Mouse (Mus musculus) right cerebral cortex, postnatal 25 days (tissue): ENCODE measurements around the gene Parl.
A peak's percentile ranks its signal among the peaks of the same experiment; 100 is the strongest.

ENCODE experiments used
- DNase-seq: peaks from one replicate; pipeline ENCODE4 v3.0.0; 2022

Gene Parl

GRCm38 (mm10) chr16:20301770-20302649, at the start of gene Parl:
Gene Parl, minus strand, starts transcription at chr16:20302387.
- peak; percentile 76 for DNase-seq

- no peak for DNase-seq
These were observed 43.3 kb upstream of the Parl start for GRCm38 (mm10) chr16:20345464-20345863.

GRCm38 (mm10) chr16:20338616-20339015, 36.4 kb upstream of the Parl start:
- DNase-seq, result peak; percentile 66

GRCm38 (mm10) chr16:20334918-20335317, 32.7 kb upstream of the Parl start:
- DNase-seq, result no peak

GRCm38 (mm10) chr16:20328306-20328705, 26.1 kb upstream of the Parl start:
- no peak for DNase-seq

GRCm38 (mm10) chr16:20325286-20325685, 23.1 kb upstream of the Parl start, which contains the start of gene Cyp2ab1:
Gene Cyp2ab1, minus strand, starts transcription at chr16:20325404.
- no peak for DNase-seq

- DNase-seq, result no peak
These were observed 21.7 kb upstream of the Parl start for GRCm38 (mm10) chr16:20323907-20324306.

- DNase-seq, result no peak
These were observed 20.1 kb upstream of the Parl start for GRCm38 (mm10) chr16:20322274-20322673.

- DNase-seq, result no peak
These were observed 14.6 kb upstream of the Parl start for GRCm38 (mm10) chr16:20316770-20317169.

GRCm38 (mm10) chr16:20315266-20315665, 13.1 kb upstream of the Parl start:
- no peak for DNase-seq

GRCm38 (mm10) chr16:20312272-20312671, 10.1 kb upstream of the Parl start:
- no peak for DNase-seq

- DNase-seq, result no peak
These were observed 2.1 kb downstream of the Parl start for GRCm38 (mm10) chr16:20300076-20300475.

GRCm38 (mm10) chr16:20280238-20280637, 21.9 kb downstream of the Parl start:
- DNase-seq, result no peak

- DNase-seq, result no peak
These were observed 22.8 kb downstream of the Parl start for GRCm38 (mm10) chr16:20279395-20279794.

- no peak for DNase-seq
These were observed 29.2 kb downstream of the Parl start for GRCm38 (mm10) chr16:20272994-20273393.

GRCm38 (mm10) chr16:20271339-20271738, 30.8 kb downstream of the Parl start:
- no peak for DNase-seq

- DNase-seq, result no peak
These were observed 37.1 kb downstream of the Parl start for GRCm38 (mm10) chr16:20265089-20265488.

- DNase-seq, result no peak
These were observed 44.3 kb downstream of the Parl start for GRCm38 (mm10) chr16:20257926-20258325.

- no peak for DNase-seq
These were observed 53.6 kb downstream of the Parl start for GRCm38 (mm10) chr16:20248442-20249174.

GRCm38 (mm10) chr16:20247103-20247502, 55.1 kb downstream of the Parl start:
- no peak for DNase-seq

GRCm38 (mm10) chr16:20240468-20241414, 61.4 kb downstream of the Parl start, which contains the start of gene Map6d1:
Gene Map6d1, minus strand, starts transcription at chr16:20241358.
- DNase-seq, result peak; percentile 74

- DNase-seq, result no peak
These were observed 63.5 kb downstream of the Parl start for GRCm38 (mm10) chr16:20238646-20239045.

- DNase-seq, result no peak
These were observed 64.8 kb downstream of the Parl start for GRCm38 (mm10) chr16:20237426-20237825.
